Mouse (Mus musculus): Measurements from ENCODE around the gene Kif9. TPM values are rescaled to one million over a fixed set of nuclear protein-coding genes. Genes with fewer than 3 reads are reported as not detected.

Kif9 gene
- total and polyA plus RNA-seq, 3 experiments = 0.54 to 0.72 TPM; not detected in 1

GRCm38 (mm10) chr9:110530650-110531049, 53.9 kb downstream of the Kif9 start:
- no peaks in the 10 kb centered on the region for H3K9me3 ChIP-seq (replicated peaks; ENCODE audit: insufficient read depth, low read length)
- peaks cover 36% of the 10 kb centered on the region for H3K79me2 ChIP-seq (ENCODE audit: control insufficient read depth, insufficient read depth, low read length, poor library complexity)
- peak overlapping the region; percentile 40 for H3K27ac ChIP-seq (ENCODE audit: control insufficient read depth, low read depth, low read length)
- peak; percentile 67 for DNase-seq (ENCODE audit: low read depth, low spot score)
- TF ChIP-seq CTCF (IDR thresholded peaks at IDR 0.05 in 2 of 3, conservative IDR thresholded peaks at IDR 0.05 in 1 of 3; ENCODE audit: control insufficient read depth in 1 of 3, insufficient read depth in 1 of 3, low read depth in 2 of 3, low read length in 3 of 3, poor library complexity in 1 of 3, severe bottlenecking in 1 of 3) = no peak
- 0 out of 4 replicates have a peak, but pooled peaks of 1 of the 2 experiments have one; percentile 32 for TF ChIP-seq EP300 (IDR thresholded peaks at IDR 0.05; ENCODE audit: low read depth in 1 of 2, low read length in 2 of 2)
- no peak for TF ChIP-seq ZC3H11A (IDR thresholded peaks at IDR 0.05; ENCODE audit: low read depth, low read length)
- no peak for TF ChIP-seq POLR2AphosphoS5 (IDR thresholded peaks at IDR 0.05; ENCODE audit: borderline replicate concordance, low read depth, low read length)
- no peak for TF ChIP-seq NRF1 (IDR thresholded peaks at IDR 0.05; ENCODE audit: insufficient read depth, low read depth, low read length, poor library complexity, severe bottlenecking)
- TF ChIP-seq TCF12 (IDR thresholded peaks at IDR 0.05; ENCODE audit: low read depth, low read length) = 0 out of 2 replicates have a peak, but pooled peaks have one; percentile 13
- no peak for TF ChIP-seq MAFK (IDR thresholded peaks at IDR 0.05; ENCODE audit: borderline replicate concordance, low read depth, low read length)
- no peak for TF ChIP-seq KAT2A (conservative IDR thresholded peaks at IDR 0.05; ENCODE audit: low read depth, low read length)
- 0 out of 2 replicates have a peak, but pooled peaks have one; percentile 24 for TF ChIP-seq RCOR1 (IDR thresholded peaks at IDR 0.05; ENCODE audit: low read depth, low read length)
- no peak for TF ChIP-seq BHLHE40 (IDR thresholded peaks at IDR 0.05; ENCODE audit: borderline replicate concordance, low read depth, low read length)
- no peak for TF ChIP-seq HCFC1 (IDR thresholded peaks at IDR 0.05; ENCODE audit: low read depth, low read length)
- TF ChIP-seq ELF1 (IDR thresholded peaks at IDR 0.05; ENCODE audit: low read depth, low read length) = no peak
- TF ChIP-seq SMC3 (IDR thresholded peaks at IDR 0.05; ENCODE audit: low read depth, low read length) = no peak
- no peak for TF ChIP-seq MXI1 (IDR thresholded peaks at IDR 0.05; ENCODE audit: low read depth, low read length)
- TF ChIP-seq E2F4 (IDR thresholded peaks at IDR 0.05; ENCODE audit: borderline replicate concordance, low read depth, low read length) = no peak
- TF ChIP-seq TBP (IDR thresholded peaks at IDR 0.05; ENCODE audit: low read depth, low read length) = no peak
- TF ChIP-seq GATA1 (IDR thresholded peaks at IDR 0.05; ENCODE audit: low read depth, low read length) = no peak
- H3K36me3 ChIP-seq (ENCODE audit: control insufficient read depth in 1 of 2, insufficient read depth in 2 of 2, low read length in 2 of 2) = peaks cover 0 to 36% of the 10 kb centered on the region in 2 experiments; a peak in 2 of 4 replicates
- peak overlapping the region; percentile 79 for H3K9ac ChIP-seq (ENCODE audit: control insufficient read depth, low read depth, low read length, poor library complexity, severe bottlenecking)
- peak overlapping the region in 1 of 2 experiments; percentile 32; a peak in 1 of 4 replicates for H3K4me3 ChIP-seq (ENCODE audit: control insufficient read depth in 1 of 2, insufficient read depth in 1 of 2, low read depth in 2 of 2, low read length in 2 of 2)
- H3K27me3 ChIP-seq (ENCODE audit: control insufficient read depth in 1 of 2, insufficient read depth in 2 of 2, low read length in 2 of 2) = no peaks in the 10 kb centered on the region
- H3K4me1 ChIP-seq (ENCODE audit: control insufficient read depth in 1 of 2, insufficient read depth in 2 of 2, low read length in 2 of 2) = peaks cover 14 to 19% of the 10 kb centered on the region in 2 experiments

- Histone ChIP-seq H3K36me3 (ENCODE audit: control insufficient read depth in 1 of 2, insufficient read depth in 2 of 2, low read length in 2 of 2) (peaks cover 0 to 42% of the 10 kb centered on the region in 2 experiments; a peak in 3 of 4 replicates), H3K4me1 (ENCODE audit: control insufficient read depth in 1 of 2, insufficient read depth in 2 of 2, low read length in 2 of 2) (peaks cover 14 to 19% of the 10 kb centered on the region in 2 experiments), H3K27me3 (ENCODE audit: control insufficient read depth in 1 of 2, insufficient read depth in 2 of 2, low read length in 2 of 2) (no peaks in the 10 kb centered on the region), H3K9ac (ENCODE audit: control insufficient read depth, low read depth, low read length, poor library complexity, severe bottlenecking) (peak overlapping the region; percentile 79), H3K27ac (ENCODE audit: control insufficient read depth, low read depth, low read length) (peak overlapping the region; percentile 45), H3K79me2 (ENCODE audit: control insufficient read depth, insufficient read depth, low read length, poor library complexity) (peaks cover 42% of the 10 kb centered on the region), H3K4me3 (ENCODE audit: control insufficient read depth in 1 of 2, insufficient read depth in 1 of 2, low read depth in 2 of 2, low read length in 2 of 2) (peak overlapping the region; percentile 64 to 82), H3K9me3 (replicated peaks; ENCODE audit: insufficient read depth, low read length) (no peaks in the 10 kb centered on the region)
- peak; percentile 88 for TF ChIP-seq MAX (IDR thresholded peaks at IDR 0.05; ENCODE audit: low read length)
- TF ChIP-seq MYC (IDR thresholded peaks at IDR 0.05; ENCODE audit: low read depth, low read length) = peak; percentile 71
- TF ChIP-seq GATA1 (IDR thresholded peaks at IDR 0.05; ENCODE audit: low read depth, low read length) = peak; percentile 61; the same call in 1 of the 2 replicates
- peak; percentile 49; the same call in 1 of the 2 replicates for TF ChIP-seq NRF1 (IDR thresholded peaks at IDR 0.05; ENCODE audit: insufficient read depth, low read depth, low read length, poor library complexity, severe bottlenecking)
- peak; percentile 77; the same call in 1 of the 2 replicates for TF ChIP-seq MXI1 (IDR thresholded peaks at IDR 0.05; ENCODE audit: low read depth, low read length)
- no peak for TF ChIP-seq EP300 (IDR thresholded peaks at IDR 0.05; ENCODE audit: low read depth in 1 of 2, low read length in 2 of 2)
- DNase-seq (ENCODE audit: low read depth, low spot score) = peak; percentile 65
These were observed 54.5 kb downstream of the Kif9 start for GRCm38 (mm10) chr9:110531151-110531791.
